In genomic region chr2:49788051-49788418, GRCm38 (mm10) we compare ENCODE assay signal across 7 mouse cellular contexts. TPM values are rescaled to one million over a fixed set of nuclear protein-coding genes. Genes with fewer than 3 reads are reported as not detected.
DNase-seq lines count a peak whose midpoint lies in the region; ATAC-seq and TF ChIP-seq lines count a peak whose summit lies in the region.

No protein-coding gene starts in this region.

- WGBS in lung, embryonic 16.5 days = 1% methylated on average over 14 of the region's 14 CpGs
- WGBS in forebrain, embryonic 13.5 days = 2% methylated on average over 14 of the region's 14 CpGs
- WGBS in limb, embryonic 13.5 days = under 1% methylated on average over 14 of the region's 14 CpGs
- WGBS in small intestine, adult 2 months = 6% methylated on average over 14 of the region's 14 CpGs

- TF ChIP-seq CTCF in small intestine, adult 2 months (IDR thresholded peaks at IDR 0.05; ENCODE audit: extremely low read depth, insufficient read length, insufficient replicate concordance, low read depth, low read length) = no peak

- H3K36me3 ChIP-seq in lung, embryonic 16.5 days (ENCODE audit: control insufficient read depth, insufficient read depth, low read length) = no peaks in the 10 kb centered on the region
- H3K36me3 ChIP-seq in forebrain, embryonic 13.5 days (ENCODE audit: poor library complexity, severe bottlenecking) = no peaks in the 10 kb centered on the region
- no peaks in the 10 kb centered on the region for H3K36me3 ChIP-seq in limb, embryonic 13.5 days
- H3K36me3 ChIP-seq in small intestine, adult 2 months (ENCODE audit: control insufficient read depth, insufficient read depth, low read length) = no peaks in the 10 kb centered on the region

- H3K27me3 ChIP-seq in lung, embryonic 16.5 days (ENCODE audit: control insufficient read depth, insufficient read depth, low read depth, low read length) = peaks cover 34% of the 10 kb centered on the region
- peaks cover 37% of the 10 kb centered on the region for H3K27me3 ChIP-seq in forebrain, embryonic 13.5 days
- H3K27me3 ChIP-seq in limb, embryonic 13.5 days = peaks cover 57% of the 10 kb centered on the region
- peaks cover 16% of the 10 kb centered on the region for H3K27me3 ChIP-seq in small intestine, adult 2 months (ENCODE audit: control insufficient read depth, insufficient read depth, low read length)

- H3K27ac ChIP-seq in lung, embryonic 16.5 days (ENCODE audit: low read length) = no peak overlapping the region
- H3K27ac ChIP-seq in forebrain, embryonic 13.5 days = no peak overlapping the region
- H3K27ac ChIP-seq in limb, embryonic 13.5 days = no peak overlapping the region
- H3K27ac ChIP-seq in small intestine, adult 2 months (ENCODE audit: insufficient read depth, low read depth, low read length) = no peak overlapping the region

- peak overlapping the region; percentile 86 for H3K4me2 ChIP-seq in lung, embryonic 16.5 days (ENCODE audit: low read depth, low read length)
- peak overlapping the region; percentile 100 for H3K4me2 ChIP-seq in forebrain, embryonic 13.5 days
- peak overlapping the region; percentile 99 for H3K4me2 ChIP-seq in limb, embryonic 13.5 days (replicated peaks)

- H3K9me3 ChIP-seq in lung, embryonic 16.5 days (ENCODE audit: control insufficient read depth, low read length) = no peaks in the 10 kb centered on the region
- no peaks in the 10 kb centered on the region for H3K9me3 ChIP-seq in forebrain, embryonic 13.5 days (replicated peaks)
- no peaks in the 10 kb centered on the region for H3K9me3 ChIP-seq in limb, embryonic 13.5 days

- no peak for TF ChIP-seq POLR2A in small intestine, adult 2 months (IDR thresholded peaks at IDR 0.05; ENCODE audit: low read depth, low read length)

- peak overlapping the region; percentile 59 for H3K9ac ChIP-seq in lung, embryonic 16.5 days (ENCODE audit: low read length)
- H3K9ac ChIP-seq in forebrain, embryonic 13.5 days = peak overlapping the region; percentile 73
- H3K9ac ChIP-seq in limb, embryonic 13.5 days = peak overlapping the region; percentile 70

- 0 out of 2 replicates have a peak, but pooled peaks cover 3% of the 10 kb centered on the region for H3K4me1 ChIP-seq in lung, embryonic 16.5 days (replicated peaks; ENCODE audit: control insufficient read depth, insufficient read depth, low read length)
- H3K4me1 ChIP-seq in forebrain, embryonic 13.5 days = peaks cover 21% of the 10 kb centered on the region
- H3K4me1 ChIP-seq in limb, embryonic 13.5 days = peaks cover 13% of the 10 kb centered on the region
- H3K4me1 ChIP-seq in small intestine, adult 2 months (ENCODE audit: control insufficient read depth, insufficient read depth, insufficient read length, low read length) = peaks cover 10% of the 10 kb centered on the region; the same call in 1 of the 2 replicates

- ATAC-seq in lung, embryonic 16.5 days (ENCODE audit: low read depth) = peak; percentile 42
- ATAC-seq in forebrain, embryonic 13.5 days = peak; percentile 52
- no peak; the same call in 1 of the 2 replicates for ATAC-seq in limb, embryonic 13.5 days (ENCODE audit: low FRiP score, low read depth)

- DNase-seq in lung, postnatal 25 days (ENCODE audit: low spot score) = no peak
- DNase-seq in left cerebral cortex, adult 9 months (ENCODE audit: low spot score in 2 of 2) = no peak
- no peak for DNase-seq in urinary bladder, postnatal 10 days (ENCODE audit: low spot score)

- peak overlapping the region; percentile 51 for H3K4me3 ChIP-seq in lung, embryonic 16.5 days (ENCODE audit: low read length)
- peak overlapping the region; percentile 66 for H3K4me3 ChIP-seq in forebrain, embryonic 13.5 days
- H3K4me3 ChIP-seq in limb, embryonic 13.5 days = peak overlapping the region; percentile 59
- H3K4me3 ChIP-seq in small intestine, adult 2 months (ENCODE audit: low read depth, low read length) = peak overlapping the region; percentile 59

RNA-seq across cellular contexts. Expression of gene Lypd6b, which starts 0.5 kb away (rescaled TPM):
- 2.2 and 2.6 TPM in 2 replicates for polyA plus RNA-seq in lung, embryonic 16.5 days (2015; fragmentation: Nextera tagmentation; extraction: Ambion mirVana)
- polyA plus RNA-seq in forebrain, embryonic 13.5 days (2015; fragmentation: Nextera tagmentation; extraction: Ambion mirVana) = 3.0 and 3.1 TPM in 2 replicates
- polyA plus RNA-seq in limb, embryonic 13.5 days (2015; fragmentation: Nextera tagmentation; extraction: Ambion mirVana) = 9.8 and 9.9 TPM in 2 replicates
- polyA plus RNA-seq in small intestine, adult 2 months (2012; rRNA removed) = 0.09 and 1.1 TPM in 2 replicates
